Mouse (Mus musculus) stomach, postnatal 0 days (tissue): ENCODE results near the gene Itga9.

Source experiments
- CTCF ChIP-seq: IDR thresholded peaks from 2 replicates; pipeline ENCODE4 v1.5.1; 2016; ENCODE audit warnings: antibody characterized with exemption, low read depth, mild to moderate bottlenecking, moderate library complexity
- EP300 ChIP-seq: optimal IDR thresholded peaks from 2 replicates; pipeline ENCODE3; 2016; ENCODE audit warnings: antibody characterized with exemption

DNA sequence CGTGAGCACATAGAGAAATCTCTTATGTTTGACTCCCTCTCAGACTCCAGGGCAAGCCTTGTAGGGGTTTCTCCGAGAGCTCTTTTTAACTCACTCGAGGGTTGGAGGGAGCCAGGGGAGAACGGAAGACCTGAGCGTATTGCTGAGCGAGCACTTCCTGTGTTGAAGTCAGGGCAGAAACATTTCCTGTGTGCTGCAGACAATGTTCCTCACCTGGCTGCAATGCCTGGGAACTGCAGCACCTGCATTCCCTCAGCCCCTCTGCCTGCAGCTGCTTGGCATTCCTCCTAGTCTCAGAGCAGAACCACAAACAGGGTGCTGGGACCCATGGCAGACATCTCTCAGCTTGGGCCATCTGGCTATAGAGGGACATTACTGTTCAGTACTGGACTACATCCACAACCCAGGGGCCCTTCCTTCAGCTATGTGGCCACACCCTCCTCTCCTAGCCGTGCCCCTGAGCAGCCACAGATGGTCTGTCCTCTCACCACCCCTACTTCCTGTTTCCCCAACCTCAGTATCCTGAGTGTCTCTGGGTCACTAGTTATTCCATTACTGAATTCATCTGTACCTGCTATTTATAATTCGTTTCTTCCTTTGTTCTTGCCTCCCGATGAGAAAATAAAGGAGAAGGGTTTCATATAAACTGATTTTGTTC is 109.6 kb downstream of the Itga9 start:
- peak; percentile 15; the same call in 1 of the 2 replicates for TF ChIP-seq CTCF
- TF ChIP-seq EP300, result no peak
